Mouse (Mus musculus) lung, postnatal 0 days (tissue): ENCODE results near the gene Slc38a1. TPM values are rescaled to one million over a fixed set of nuclear protein-coding genes. Genes with fewer than 3 reads are reported as not detected.

ENCODE experiments used
- ATAC-seq: fragments of 200-750 bp; cut with Nextera tagmentation; 2 replicates; pipeline ENCODE4 v1.8.0; 2017; ENCODE audit warnings: moderate library complexity
- DNase-seq: peaks from one replicate; pipeline ENCODE4 v3.0.0-alpha.2; 2016; ENCODE audit warnings: low spot score
- H3K27ac ChIP-seq: fragments of 300-500 bp; sonication (generic); 2 replicates; pipeline ENCODE4 v1.5.1; 2014; ENCODE audit warnings: antibody characterized with exemption, mild to moderate bottlenecking, low read length, mixed read lengths
- H3K27me3 ChIP-seq: fragments of 300-500 bp; sonication (generic); replicated peaks from 2 replicates; pipeline ENCODE4 v1.6.1; 2014; ENCODE audit warnings: low read length, mixed read lengths; ENCODE audit not compliant: insufficient read depth
- H3K36me3 ChIP-seq: fragments of 300-500 bp; sonication (generic); 2 replicates; pipeline ENCODE4 v1.6.1; 2014; ENCODE audit warnings: low read length, mixed read lengths; ENCODE audit not compliant: insufficient read depth
- H3K4me1 ChIP-seq: fragments of 300-500 bp; sonication (generic); 2 replicates; pipeline ENCODE4 v1.6.1; 2014; ENCODE audit warnings: antibody characterized with exemption, low read depth, low read length, mixed read lengths; ENCODE audit not compliant: insufficient read depth
- H3K4me2 ChIP-seq: fragments of 300-500 bp; sonication (generic); replicated peaks from 2 replicates; pipeline ENCODE4 v1.6.1; 2014; ENCODE audit warnings: low read depth, mild to moderate bottlenecking, low read length, moderate library complexity, mixed read lengths
- H3K4me3 ChIP-seq: fragments of 300-500 bp; sonication (generic); 2 replicates; pipeline ENCODE4 v1.5.1; 2014; ENCODE audit warnings: low read depth, low read length
- H3K9ac ChIP-seq: fragments of 300-500 bp; sonication (generic); replicated peaks from 2 replicates; pipeline ENCODE4 v1.6.1; 2014; ENCODE audit warnings: low read depth, mild to moderate bottlenecking
- H3K9me3 ChIP-seq: fragments of 300-500 bp; sonication (generic); 2 replicates; pipeline ENCODE4 v1.6.1; 2016; ENCODE audit warnings: low read length, mixed read lengths
- CTCF ChIP-seq: IDR thresholded peaks from 2 replicates; pipeline ENCODE4 v1.5.1; 2016; ENCODE audit warnings: antibody characterized with exemption, mild to moderate bottlenecking
- EP300 ChIP-seq: IDR thresholded peaks from 2 replicates; pipeline ENCODE4 v1.6.1; 2016; ENCODE audit warnings: antibody characterized with exemption, mild to moderate bottlenecking, control low read depth
- WGBS: fragments of 180-500 bp; shearing (Covaris S2); extraction: QIAGEN DNeasy Blood & Tissue Kit; methylation state at CpG from one replicate; pipeline ENCODE4 v1.1.7; 2014; 5-methylcytosine and 5-hydroxymethylcytosine counted together
- polyA plus RNA-seq: library from polyadenylated mRNA; unstranded; fragments of >200 nt; fragmentation: Nextera tagmentation; extraction: Ambion mirVana; gene quantifications from 2 replicates; pipeline ENCODE4 v1.2.1, GENCODE M21; 2015

Slc38a1 gene
- polyA plus RNA-seq, 1 experiment from 2014 or later, result 13.5 TPM

- H3K4me3 ChIP-seq, result no peak overlapping the region
Measured at GRCm38 (mm10) chr15:96688036-96688435, 45.3 kb upstream of the Slc38a1 start.

DNA sequence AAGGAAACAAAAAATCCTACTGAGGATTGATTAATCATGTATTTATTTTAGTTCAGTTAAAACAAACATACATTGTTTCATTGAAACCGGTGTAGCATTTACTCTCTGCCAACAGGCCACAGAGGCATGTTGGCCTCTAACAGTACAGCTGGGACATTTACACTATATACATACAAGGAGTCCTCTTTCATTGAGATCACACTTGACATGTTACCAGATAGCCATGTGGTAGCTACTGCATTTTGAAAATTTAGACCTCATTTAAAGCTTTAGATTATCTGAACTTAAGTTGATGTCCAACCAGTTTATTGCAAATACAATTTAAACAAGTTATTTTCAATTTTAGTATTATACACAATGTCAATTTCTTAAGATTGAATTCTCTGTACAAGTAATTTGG is 44.7 kb upstream of the Slc38a1 start:
- Histone ChIP-seq H3K27me3 (no peaks in the 10 kb centered on the region), H3K9ac (no peak overlapping the region), H3K27ac (no peak overlapping the region), H3K9me3 (no peaks in the 10 kb centered on the region), H3K4me3 (no peak overlapping the region), H3K4me2 (no peak overlapping the region), H3K36me3 (peaks cover 43% of the 10 kb centered on the region), H3K4me1 (0 out of 2 replicates have a peak, but pooled peaks cover 4% of the 10 kb centered on the region)
- ATAC-seq (no peak), DNase-seq (no peak)
- TF ChIP-seq CTCF, result no peak
- TF ChIP-seq EP300, result no peak
- 13% methylated on average over 1 of the region's 1 CpGs for WGBS

More at GRCm38 (mm10) chr15:96688036-96688435, 45.3 kb upstream of the Slc38a1 start:
- peaks cover 49% of the 10 kb centered on the region for H3K36me3 ChIP-seq
- no peaks in the 10 kb centered on the region for H3K9me3 ChIP-seq
- DNase-seq (no peak), ATAC-seq (no peak)
- 0 out of 2 replicates have a peak, but pooled peaks cover 4% of the 10 kb centered on the region for H3K4me1 ChIP-seq
- no peak overlapping the region for H3K9ac ChIP-seq
- H3K27ac ChIP-seq, result no peak overlapping the region
- H3K4me2 ChIP-seq, result no peak overlapping the region
- no peak for TF ChIP-seq EP300
- TF ChIP-seq CTCF, result no peak
- H3K27me3 ChIP-seq, result no peaks in the 10 kb centered on the region
- WGBS, result 77% methylated on average over 6 of the region's 6 CpGs

- no peak overlapping the region for H3K4me2 ChIP-seq
- DNase-seq, result no peak
- no peaks in the 10 kb centered on the region for H3K27me3 ChIP-seq
- no peak for TF ChIP-seq EP300
- no peak for TF ChIP-seq CTCF
- peaks cover 34% of the 10 kb centered on the region for H3K36me3 ChIP-seq
- H3K9me3 ChIP-seq, result no peaks in the 10 kb centered on the region
- ATAC-seq, result no peak
- H3K4me3 ChIP-seq, result no peak overlapping the region
- 0 out of 2 replicates have a peak, but pooled peaks cover 4% of the 10 kb centered on the region for H3K4me1 ChIP-seq
- H3K27ac ChIP-seq, result no peak overlapping the region
- WGBS, result 74% methylated on average over 9 of the region's 9 CpGs
- no peak overlapping the region for H3K9ac ChIP-seq
Measured at GRCm38 (mm10) chr15:96686201-96687159, 43.8 kb upstream of the Slc38a1 start.

DNA sequence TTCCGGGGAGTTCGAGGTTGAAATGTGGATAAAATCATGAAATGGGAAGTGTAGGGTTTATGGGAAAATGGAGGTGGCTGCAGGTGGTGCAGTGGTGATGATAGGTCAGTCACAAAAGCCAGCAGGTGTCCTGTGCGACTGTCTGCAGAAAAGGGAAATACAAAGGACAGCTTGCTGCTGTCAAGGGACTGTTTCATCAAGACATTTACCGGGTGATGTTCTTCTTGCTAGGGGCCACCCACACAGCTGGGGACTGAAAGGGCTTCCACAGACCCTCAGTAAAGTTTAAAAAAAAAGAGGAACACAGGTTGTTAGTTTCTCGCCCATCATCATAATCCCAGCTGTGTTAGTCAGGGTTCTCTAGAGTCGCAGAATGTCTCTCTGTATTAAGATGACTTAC is 42.6 kb upstream of the Slc38a1 start:
- ATAC-seq, result no peak

DNA sequence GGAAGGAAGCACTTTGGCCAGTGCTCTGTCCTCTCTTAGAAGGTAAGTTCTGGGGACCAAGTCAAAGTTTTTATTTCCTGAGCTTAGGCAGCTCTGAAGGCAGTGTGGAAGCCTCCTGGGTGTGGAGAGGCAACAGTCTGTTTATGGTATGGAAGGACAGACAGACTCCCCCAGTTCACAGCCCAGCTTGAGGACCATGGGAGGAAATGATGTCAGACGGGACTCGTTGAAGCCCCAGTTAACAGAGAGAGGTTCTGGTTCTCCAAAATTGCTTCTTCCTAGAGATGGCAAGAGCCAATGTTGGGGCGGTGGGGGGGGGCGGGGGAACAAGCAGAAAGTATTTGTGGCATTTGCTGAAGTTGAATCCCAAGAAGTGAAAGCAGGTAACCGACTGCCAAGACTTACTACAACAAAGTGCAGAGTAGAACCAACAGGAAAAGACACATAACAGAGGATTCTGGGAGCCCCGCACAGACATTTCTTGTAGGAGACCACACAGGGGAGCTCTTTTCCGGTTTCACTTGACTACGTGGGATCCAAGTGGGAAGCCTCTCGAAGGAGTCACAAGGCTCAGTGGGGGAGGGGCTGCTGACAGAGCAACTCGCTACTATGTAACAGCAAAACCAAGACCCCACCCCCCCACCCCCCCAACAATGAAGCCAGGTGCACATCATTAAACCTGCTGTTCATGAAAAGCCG is 41.6 kb upstream of the Slc38a1 start:
- H3K27ac ChIP-seq, result peak overlapping the region; percentile 14; the same call in 1 of the 2 replicates
- H3K4me2 ChIP-seq, result peak overlapping the region; percentile 42
- DNase-seq (peak; percentile 83), ATAC-seq (peak; percentile 66)
- H3K4me1 ChIP-seq, result 0 out of 2 replicates have a peak, but pooled peaks cover 4% of the 10 kb centered on the region
- no peaks in the 10 kb centered on the region for H3K9me3 ChIP-seq
- peak; percentile 38 for TF ChIP-seq CTCF
- peak; percentile 17; the same call in 1 of the 2 replicates for TF ChIP-seq EP300
- no peaks in the 10 kb centered on the region for H3K27me3 ChIP-seq
- 0 out of 2 replicates have a peak overlapping the region, but pooled peaks have one; percentile 15 for H3K4me3 ChIP-seq
- H3K36me3 ChIP-seq, result peaks cover 15% of the 10 kb centered on the region; the same call in 1 of the 2 replicates
- WGBS, result 19% methylated on average over 11 of the region's 11 CpGs
- no peak overlapping the region for H3K9ac ChIP-seq

More for the DNA sequence above, 42.6 kb upstream of the Slc38a1 start:
- Histone ChIP-seq H3K9ac (no peak overlapping the region), H3K4me2 (no peak overlapping the region), H3K9me3 (no peaks in the 10 kb centered on the region), H3K36me3 (peaks cover 22% of the 10 kb centered on the region), H3K4me3 (no peak overlapping the region), H3K27ac (no peak overlapping the region), H3K4me1 (0 out of 2 replicates have a peak, but pooled peaks cover 4% of the 10 kb centered on the region), H3K27me3 (no peaks in the 10 kb centered on the region)
- 64% methylated on average over 6 of the region's 6 CpGs for WGBS
- TF ChIP-seq EP300 (no peak), CTCF (no peak)
- DNase-seq, result no peak
